Mouse (Mus musculus) spleen, embryonic (tissue): Measurements from ENCODE around the gene Adam26b.
"Not testable (repeated sequence)": the region's sequence is repeated elsewhere in the genome, so short reads cannot be mapped to it uniquely, and the experiment has no call there.

Source experiments
- CTCF ChIA-PET: fragments of 350-600 bp; sonication (Branson Sonifier 250); formaldehyde crosslinking; loops from one replicate; lab custom pipeline; 2022; lab: Charles Lee

The Adam26b gene

GRCm38 (mm10) chr8:43528006-43528405 is at the start of gene Adam26b:
Gene Adam26b, minus strand, starts transcription at chr8:43528106.
- CTCF ChIA-PET, result not testable (repeated sequence)

GRCm38 (mm10) chr8:43576607-43577006 is 48.7 kb upstream of the Adam26b start, which contains the start of gene Adam26a:
Gene Adam26a, minus strand, starts transcription at chr8:43576707.
- CTCF ChIA-PET, result not testable (repeated sequence)
